Mouse (Mus musculus) bone marrow, adult 2 months (tissue): ENCODE data around the gene Polg2.

Source experiments
- CTCF ChIP-seq: fragments of 200-500 bp; IDR thresholded peaks from 2 replicates; pipeline ENCODE4 v1.5.1; 2011; ENCODE audit warnings: low read length, control low read depth; ENCODE audit not compliant: control insufficient read depth, insufficient read depth
- POLR2A ChIP-seq: fragments of 200-500 bp; IDR thresholded peaks from 2 replicates; pipeline ENCODE4 v1.6.1; 2011; ENCODE audit warnings: low read depth, mild to moderate bottlenecking, control low read depth, low read length, borderline replicate concordance; ENCODE audit not compliant: control insufficient read depth

DNA sequence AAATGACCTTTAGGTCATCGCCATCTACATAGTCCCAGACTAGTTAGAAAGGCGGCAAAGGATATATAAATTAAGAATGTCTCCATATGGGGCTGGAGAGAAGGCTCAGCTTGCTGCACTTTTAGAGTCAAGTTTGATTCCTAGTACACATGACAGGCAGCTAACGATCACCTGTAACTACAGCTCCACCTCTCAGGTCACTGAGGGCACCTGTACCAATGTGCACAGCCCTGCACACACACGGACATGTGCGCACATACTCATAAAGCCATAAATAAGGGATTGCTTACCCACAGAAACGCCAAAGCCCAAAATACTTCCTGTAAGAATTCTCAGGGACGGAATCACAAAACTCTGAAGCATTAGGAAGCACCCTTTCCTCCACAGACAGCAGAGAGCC lies 48.7 kb upstream of the Polg2 start:
- TF ChIP-seq CTCF (no peak), POLR2A (no peak)
